Mouse (Mus musculus): ENCODE measurements at regions not wholly inside any gene's neighbourhood (a gene's known extent, or its start where the extent isn't known, plus 50 kb on each side); places are given as distances from the start of the nearest gene placed in this dataset.
A peak's percentile ranks its signal among the peaks of the same experiment; 100 is the strongest.

DNA sequence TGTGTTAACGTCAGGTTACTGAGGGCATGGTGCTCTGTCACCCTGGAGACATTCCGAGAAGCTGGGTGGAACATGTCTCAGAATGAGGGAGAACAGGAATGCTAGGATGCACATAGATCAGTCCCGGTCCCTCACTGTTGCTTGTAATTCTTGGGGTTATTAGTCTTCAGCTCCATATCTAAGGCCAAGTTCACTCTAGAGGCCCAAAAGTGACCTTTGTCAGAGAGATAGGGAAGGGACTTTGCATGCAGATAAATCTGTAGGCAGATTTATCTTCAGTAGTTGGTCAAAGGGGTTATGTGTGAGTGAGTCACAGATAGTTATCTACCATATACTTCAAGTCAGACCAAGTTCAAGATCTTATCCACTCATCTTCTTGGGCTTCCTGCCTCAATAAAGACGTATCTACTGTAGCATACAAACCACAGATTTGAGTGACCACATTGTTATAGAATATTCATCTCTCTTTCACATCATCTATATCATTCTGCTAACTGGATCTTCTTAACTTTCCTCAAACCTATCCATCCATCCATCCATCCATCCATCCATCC, 58.4 kb upstream of the Slc35f5 start:
- Histone ChIP-seq H3K9ac (ENCODE audit: low read length) (no peak overlapping the region), H3K4me1 (replicated peaks; ENCODE audit: control insufficient read depth, insufficient read depth) (no peaks in the 10 kb centered on the region), H3K27ac (replicated peaks) (no peak overlapping the region), H3K36me3 (ENCODE audit: control insufficient read depth, insufficient read depth, low read length) (no peaks in the 10 kb centered on the region), H3K9me3 (ENCODE audit: control insufficient read depth, low read length) (no peaks in the 10 kb centered on the region), H3K4me2 (replicated peaks; ENCODE audit: low read depth) (no peak overlapping the region), H3K4me3 (ENCODE audit: low read depth, low read length) (no peak overlapping the region), H3K27me3 (ENCODE audit: control insufficient read depth, insufficient read depth, low read length) (no peaks in the 10 kb centered on the region)
- DNase-seq (ENCODE audit: low spot score) (no peak), ATAC-seq (ENCODE audit: low FRiP score, low TSS enrichment) (no peak)
- TF ChIP-seq EP300 (optimal IDR thresholded peaks at IDR 0.05) (no peak), CTCF (IDR thresholded peaks at IDR 0.05; ENCODE audit: low read depth) (no peak)
- 83% methylated on average over 4 of the region's 4 CpGs for WGBS

DNA sequence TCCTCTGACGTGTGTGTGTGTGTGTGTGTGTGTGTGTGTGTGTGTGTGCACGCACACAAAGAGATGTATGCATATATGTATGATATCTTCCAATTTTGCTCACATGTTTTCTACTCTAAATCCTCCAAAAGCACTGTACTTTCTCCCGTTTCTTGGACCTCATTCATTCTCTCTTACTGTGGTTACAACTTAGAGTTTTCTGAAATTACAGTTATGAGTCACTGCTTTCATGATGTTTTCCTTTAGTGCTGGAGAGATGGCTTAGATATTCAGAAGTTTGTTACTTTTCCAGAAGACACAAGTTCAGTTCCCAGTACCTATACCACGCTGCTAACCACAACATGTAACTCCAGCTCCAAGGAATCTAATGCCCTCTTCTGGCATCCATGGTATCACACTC, 56.5 kb upstream of the Slc35f5 start:
- H3K4me3 ChIP-seq (ENCODE audit: low read depth, low read length) = no peak overlapping the region
- no peak overlapping the region for H3K27ac ChIP-seq (replicated peaks)
- DNase-seq (ENCODE audit: low spot score) = no peak
- H3K9me3 ChIP-seq (ENCODE audit: control insufficient read depth, low read length) = no peaks in the 10 kb centered on the region
- TF ChIP-seq EP300 (optimal IDR thresholded peaks at IDR 0.05) = no peak
- no peak for TF ChIP-seq CTCF (IDR thresholded peaks at IDR 0.05; ENCODE audit: low read depth)
- ATAC-seq (ENCODE audit: low FRiP score, low TSS enrichment) = no peak
- H3K36me3 ChIP-seq (ENCODE audit: control insufficient read depth, insufficient read depth, low read length) = no peaks in the 10 kb centered on the region
- 78% methylated on average over 4 of the region's 4 CpGs for WGBS
- no peaks in the 10 kb centered on the region for H3K4me1 ChIP-seq (replicated peaks; ENCODE audit: control insufficient read depth, insufficient read depth)
- H3K27me3 ChIP-seq (ENCODE audit: control insufficient read depth, insufficient read depth, low read length) = no peaks in the 10 kb centered on the region
- H3K4me2 ChIP-seq (replicated peaks; ENCODE audit: low read depth) = no peak overlapping the region
- no peak overlapping the region for H3K9ac ChIP-seq (ENCODE audit: low read length)

DNA sequence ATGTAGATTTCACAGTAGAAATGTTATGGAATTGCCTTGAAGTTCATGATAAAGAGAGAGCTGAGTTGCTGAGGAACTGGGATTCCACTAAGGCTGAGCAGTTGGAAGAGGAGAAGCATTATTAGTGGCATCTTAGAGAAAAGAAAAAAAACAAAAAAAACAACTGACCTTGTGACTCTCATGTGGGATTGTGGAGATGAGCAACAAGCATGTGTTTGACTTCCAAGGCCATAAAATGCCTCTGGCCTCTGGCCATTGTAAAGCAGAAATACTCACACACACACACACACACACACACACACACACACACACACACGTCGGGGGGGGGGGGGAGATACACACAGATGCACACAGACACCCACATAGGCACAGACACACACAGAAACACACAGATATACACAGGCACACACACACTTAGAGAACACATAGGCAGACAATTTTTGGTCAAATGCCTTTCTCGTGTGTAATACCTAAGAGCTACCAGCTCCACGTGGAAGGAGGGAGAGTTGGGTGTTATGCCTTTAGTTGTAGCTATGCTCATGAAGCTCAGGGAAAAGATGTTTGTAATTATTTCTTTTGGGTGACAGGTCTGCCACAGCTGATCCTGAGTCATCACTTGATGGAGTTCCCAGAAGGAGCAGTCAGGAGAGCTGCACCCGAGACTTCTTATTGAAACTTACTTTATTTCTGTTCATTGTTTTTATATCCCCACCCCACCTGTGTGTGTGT, 52.4 kb upstream of the Slc35f5 start:
- Histone ChIP-seq H3K9me3 (ENCODE audit: control insufficient read depth, low read length) (no peaks in the 10 kb centered on the region), H3K9ac (ENCODE audit: low read length) (no peak overlapping the region), H3K36me3 (ENCODE audit: control insufficient read depth, insufficient read depth, low read length) (no peaks in the 10 kb centered on the region), H3K4me2 (replicated peaks; ENCODE audit: low read depth) (no peak overlapping the region), H3K4me1 (replicated peaks; ENCODE audit: control insufficient read depth, insufficient read depth) (no peaks in the 10 kb centered on the region), H3K27me3 (ENCODE audit: control insufficient read depth, insufficient read depth, low read length) (no peaks in the 10 kb centered on the region), H3K4me3 (ENCODE audit: low read depth, low read length) (no peak overlapping the region), H3K27ac (replicated peaks) (no peak overlapping the region)
- no peak for TF ChIP-seq CTCF (IDR thresholded peaks at IDR 0.05; ENCODE audit: low read depth)
- TF ChIP-seq EP300 (optimal IDR thresholded peaks at IDR 0.05) = no peak
- ATAC-seq (ENCODE audit: low FRiP score, low TSS enrichment) (peak; percentile 47; the same call in 1 of the 2 replicates), DNase-seq (ENCODE audit: low spot score) (no peak)
- WGBS = 46% methylated on average over 4 of the region's 5 CpGs

DNA sequence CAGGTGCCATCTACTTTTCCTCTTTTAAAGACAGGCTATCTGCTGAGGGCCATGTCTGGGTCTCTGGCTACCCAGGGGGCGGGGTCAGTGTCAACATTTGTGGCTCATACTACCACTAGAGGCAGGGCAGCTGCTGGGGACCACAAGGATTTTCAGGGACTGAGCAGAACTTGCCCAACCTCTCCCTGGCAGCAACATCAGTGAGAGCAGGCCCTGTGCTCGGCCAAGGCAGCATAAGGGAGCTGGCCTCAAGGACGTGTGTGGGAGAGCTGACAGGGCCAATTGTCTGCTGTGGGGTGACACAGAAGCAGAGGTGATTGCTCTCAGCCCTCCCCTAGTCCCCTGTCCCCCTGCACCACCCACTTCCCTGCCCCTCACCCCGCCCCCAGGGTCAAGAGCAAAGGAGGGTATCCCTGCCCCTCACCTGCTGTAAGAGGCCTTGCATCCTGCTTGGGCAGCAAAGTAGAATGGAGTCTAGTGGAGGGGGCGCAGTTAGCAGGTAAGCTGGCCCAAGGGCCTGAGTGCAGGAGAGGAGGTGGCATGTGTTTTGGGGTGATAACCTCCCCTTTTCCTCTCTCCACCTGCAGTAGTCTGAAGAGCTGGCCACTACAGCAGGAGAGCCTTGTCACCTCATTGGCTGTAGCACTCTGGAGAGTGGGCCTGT, 51.7 kb upstream of the Slc35f5 start:
- TF ChIP-seq EP300 (optimal IDR thresholded peaks at IDR 0.05) (no peak), CTCF (IDR thresholded peaks at IDR 0.05; ENCODE audit: low read depth) (peak; percentile 37)
- H3K4me3 ChIP-seq (ENCODE audit: low read depth, low read length) = no peak overlapping the region
- ATAC-seq (ENCODE audit: low FRiP score, low TSS enrichment) = peak; percentile 69
- no peaks in the 10 kb centered on the region for H3K4me1 ChIP-seq (replicated peaks; ENCODE audit: control insufficient read depth, insufficient read depth)
- H3K9me3 ChIP-seq (ENCODE audit: control insufficient read depth, low read length) = no peaks in the 10 kb centered on the region
- no peaks in the 10 kb centered on the region for H3K36me3 ChIP-seq (ENCODE audit: control insufficient read depth, insufficient read depth, low read length)
- H3K27ac ChIP-seq (replicated peaks) = no peak overlapping the region
- no peaks in the 10 kb centered on the region for H3K27me3 ChIP-seq (ENCODE audit: control insufficient read depth, insufficient read depth, low read length)
- DNase-seq (ENCODE audit: low spot score) = peak; percentile 54
- no peak overlapping the region for H3K9ac ChIP-seq (ENCODE audit: low read length)
- 63% methylated on average over 5 of the region's 5 CpGs for WGBS
- no peak overlapping the region for H3K4me2 ChIP-seq (replicated peaks; ENCODE audit: low read depth)
